Mouse (Mus musculus) MEL (cell line): ENCODE results near the gene Fzd4.

Experiments used
- CTCF ChIP-seq, 3 experiments: IDR thresholded peaks in 2 of 3; conservative IDR thresholded peaks in 1 of 3; 2 replicates each; pipeline ENCODE4 v1.5.1; 2011 to 2012; ENCODE audit warnings: low read length in 3 of 3, low read depth in 2 of 3, mild to moderate bottlenecking in 2 of 3, improper control_type of control experiment in 1 of 3, inconsistent platforms in 1 of 3, mixed read lengths in 1 of 3, moderate library complexity in 1 of 3; ENCODE audit not compliant: control insufficient read depth in 1 of 3, insufficient read depth in 1 of 3, poor library complexity in 1 of 3, severe bottlenecking in 1 of 3
- EP300 ChIP-seq, 2 experiments: IDR thresholded peaks; 2 replicates each; pipeline ENCODE4 v1.6.1; 2011; ENCODE audit warnings: improper control_type of control experiment in 2 of 2, low read length in 2 of 2, low read depth in 1 of 2, mild to moderate bottlenecking in 1 of 2
- KAT2A ChIP-seq: conservative IDR thresholded peaks from 2 replicates; pipeline ENCODE4 v1.6.1; 2012; ENCODE audit warnings: low read depth, low read length, improper control_type of control experiment, inconsistent platforms
- MAZ ChIP-seq: IDR thresholded peaks from 2 replicates; pipeline ENCODE4 v1.6.1; 2012; ENCODE audit warnings: low read depth, mild to moderate bottlenecking, inconsistent platforms, low read length, improper control_type of control experiment
- MYC ChIP-seq: IDR thresholded peaks from 2 replicates; pipeline ENCODE4 v1.6.1; 2011; ENCODE audit warnings: low read depth, mild to moderate bottlenecking, low read length, improper control_type of control experiment, moderate library complexity
- POLR2A ChIP-seq, 2 experiments: IDR thresholded peaks; 2 replicates each; pipeline ENCODE4 v1.6.1; 2011 to 2012; ENCODE audit warnings: low read length in 2 of 2, mild to moderate bottlenecking in 2 of 2, control low read depth in 1 of 2, improper control_type of control experiment in 1 of 2, low read depth in 1 of 2, moderate library complexity in 1 of 2; ENCODE audit not compliant: control insufficient read depth in 1 of 2, insufficient read depth in 1 of 2, poor library complexity in 1 of 2
- USF2 ChIP-seq, 2 experiments: IDR thresholded peaks; 2 replicates each; pipeline ENCODE4 v1.6.1; 2011 to 2012; ENCODE audit warnings: improper control_type of control experiment in 2 of 2, low read length in 2 of 2, borderline replicate concordance in 1 of 2, inconsistent platforms in 1 of 2, low read depth in 1 of 2, mild to moderate bottlenecking in 1 of 2; ENCODE audit not compliant: insufficient read depth in 1 of 2
- ZC3H11A ChIP-seq: IDR thresholded peaks from 2 replicates; pipeline ENCODE4 v1.6.1; 2012; ENCODE audit warnings: low read depth, mild to moderate bottlenecking, inconsistent platforms, low read length, improper control_type of control experiment
- ZNF384 ChIP-seq: IDR thresholded peaks from 2 replicates; pipeline ENCODE4 v1.6.1; 2012; ENCODE audit warnings: low read depth, mild to moderate bottlenecking, inconsistent platforms, low read length, improper control_type of control experiment

DNA sequence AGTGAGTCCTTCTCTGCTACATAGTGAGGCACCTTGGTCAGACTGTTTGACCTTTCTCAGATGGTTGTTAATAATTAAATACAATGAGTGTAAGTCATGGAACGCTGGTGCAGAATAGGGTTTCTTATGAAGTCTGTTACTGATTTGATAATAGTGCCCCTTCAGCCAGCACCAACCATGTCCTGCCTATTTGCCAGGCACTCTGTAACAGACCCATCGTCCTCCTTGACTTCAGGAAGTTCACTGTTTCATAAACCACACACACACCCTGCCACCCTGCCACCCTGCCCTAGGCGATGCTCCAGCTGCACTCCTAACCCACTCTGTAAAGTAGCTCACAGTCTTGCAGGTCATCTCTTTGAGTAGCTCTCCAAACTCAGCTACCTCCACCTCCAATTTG, 2.2 kb upstream of the Fzd4 start:
- TF ChIP-seq ZNF384 (no peak), EP300 (IDR thresholded peaks at IDR 0.05; ENCODE audit: low read depth in 1 of 2, low read length in 2 of 2) (no peak), POLR2A (IDR thresholded peaks at IDR 0.05; ENCODE audit: control insufficient read depth in 1 of 2, insufficient read depth in 1 of 2, low read depth in 1 of 2, low read length in 2 of 2, poor library complexity in 1 of 2) (no peak), USF2 (IDR thresholded peaks at IDR 0.05; ENCODE audit: borderline replicate concordance in 1 of 2, insufficient read depth in 1 of 2, low read depth in 1 of 2, low read length in 2 of 2) (no peak), MAZ (no peak), CTCF (IDR thresholded peaks at IDR 0.05 in 2 of 3, conservative IDR thresholded peaks at IDR 0.05 in 1 of 3; ENCODE audit: control insufficient read depth in 1 of 3, insufficient read depth in 1 of 3, low read depth in 2 of 3, low read length in 3 of 3, poor library complexity in 1 of 3, severe bottlenecking in 1 of 3) (no peak), ZC3H11A (no peak), KAT2A (no peak), MYC (no peak)
